Mouse (Mus musculus): Measurements from ENCODE around the gene Itga4. TPM values are rescaled to one million over a fixed set of nuclear protein-coding genes. Genes with fewer than 3 reads are reported as not detected.

Itga4 gene
- 334 TPM for polyA plus RNA-seq (2017; shearing (Covaris generic))

GRCm38 (mm10) chr2:79255192-79256000, at the start of gene Itga4:
Gene Itga4 (plus strand): TSS chr2:79255426.

Other genes starting within 250 kb of the Itga4 start
- not detected for gene Neurod1, start 201.3 kb downstream of the Itga4 start, polyA plus RNA-seq (2017; shearing (Covaris generic))
- 4.3 TPM for gene Cerkl, start 201.4 kb downstream of the Itga4 start, polyA plus RNA-seq (2017; shearing (Covaris generic))